Comparison of ENCODE assay signal across 8 mouse cellular contexts in genomic region chr9:105053147-105053557, GRCm38 (mm10). TPM values are rescaled to one million over a fixed set of nuclear protein-coding genes. Genes with fewer than 3 reads are reported as not detected.
A peak's percentile ranks its signal among the peaks of the same experiment; 100 is the strongest.
DNase-seq lines count a peak whose midpoint lies in the region; ATAC-seq and TF ChIP-seq lines count a peak whose summit lies in the region.

Mrpl3 (plus strand) TSS chr9:105053239.

- peaks cover 10% of the 10 kb centered on the region for H3K4me1 ChIP-seq in erythroblast, embryonic 14.5 days (ENCODE audit: control insufficient read depth)
- 0 out of 2 replicates have a peak, but pooled peaks cover 3% of the 10 kb centered on the region for H3K4me1 ChIP-seq in heart, embryonic 12.5 days (replicated peaks)
- H3K4me1 ChIP-seq in kidney, postnatal 0 days (replicated peaks; ENCODE audit: insufficient read depth, low read length): no peaks in the 10 kb centered on the region
- H3K4me1 ChIP-seq in liver, embryonic 11.5 days (replicated peaks; ENCODE audit: control insufficient read depth, insufficient read depth, low read length): peaks cover 3% of the 10 kb centered on the region; the same call in 1 of the 2 replicates
- no peaks in the 10 kb centered on the region for H3K4me1 ChIP-seq in stomach, embryonic 14.5 days (ENCODE audit: control insufficient read depth, insufficient read depth, low read length)

- H3K27ac ChIP-seq in heart, embryonic 12.5 days (ENCODE audit: poor library complexity, severe bottlenecking): peak within 1 kb of the TSS; percentile 55; the same call in 1 of the 2 replicates
- H3K27ac ChIP-seq in kidney, postnatal 0 days: peak within 1 kb of the TSS; percentile 70
- H3K27ac ChIP-seq in liver, embryonic 11.5 days (ENCODE audit: low read depth, low read length): peak within 1 kb of the TSS; percentile 63; the same call in 1 of the 2 replicates
- H3K27ac ChIP-seq in stomach, embryonic 14.5 days (ENCODE audit: low read length): peak within 1 kb of the TSS; percentile 69

- H3K9me3 ChIP-seq in erythroblast, embryonic 14.5 days (ENCODE audit: control insufficient read depth, low read length): no peaks in the 10 kb centered on the region
- H3K9me3 ChIP-seq in heart, embryonic 12.5 days (replicated peaks): no peaks in the 10 kb centered on the region
- H3K9me3 ChIP-seq in kidney, postnatal 0 days (replicated peaks; ENCODE audit: low read length): no peaks in the 10 kb centered on the region
- H3K9me3 ChIP-seq in liver, embryonic 11.5 days (ENCODE audit: control insufficient read depth, low read length): no peaks in the 10 kb centered on the region
- no peaks in the 10 kb centered on the region for H3K9me3 ChIP-seq in stomach, embryonic 14.5 days (ENCODE audit: control insufficient read depth, low read depth, low read length)

- peaks cover 27% of the 10 kb centered on the region for H3K36me3 ChIP-seq in C2C12 (ENCODE audit: control insufficient read depth, insufficient read depth)
- peaks cover 31% of the 10 kb centered on the region for H3K36me3 ChIP-seq in erythroblast, embryonic 14.5 days (ENCODE audit: control insufficient read depth)
- H3K36me3 ChIP-seq in heart, embryonic 12.5 days: peaks cover 31% of the 10 kb centered on the region
- peaks cover 25% of the 10 kb centered on the region for H3K36me3 ChIP-seq in kidney, postnatal 0 days (ENCODE audit: insufficient read depth, low read length)
- peaks cover 11% of the 10 kb centered on the region for H3K36me3 ChIP-seq in liver, embryonic 11.5 days (ENCODE audit: control insufficient read depth, insufficient read depth, low read length)
- peaks cover 22% of the 10 kb centered on the region for H3K36me3 ChIP-seq in stomach, embryonic 14.5 days (ENCODE audit: control insufficient read depth, insufficient read depth, low read length)

- peak within 1 kb of the TSS; percentile 88 for H3K9ac ChIP-seq in heart, embryonic 12.5 days
- H3K9ac ChIP-seq in kidney, postnatal 0 days (ENCODE audit: low read depth, low read length): peak within 1 kb of the TSS; percentile 95
- peak within 1 kb of the TSS; percentile 95 for H3K9ac ChIP-seq in liver, embryonic 11.5 days (ENCODE audit: low read depth, low read length)
- H3K9ac ChIP-seq in stomach, embryonic 14.5 days (replicated peaks; ENCODE audit: low read depth, low read length): peak within 1 kb of the TSS; percentile 94

- WGBS in heart, embryonic 12.5 days: under 1% methylated on average over 31 of the region's 31 CpGs
- WGBS in kidney, postnatal 0 days: under 1% methylated on average over 31 of the region's 31 CpGs
- WGBS in liver, embryonic 11.5 days: under 1% methylated on average over 31 of the region's 31 CpGs
- under 1% methylated on average over 31 of the region's 31 CpGs for WGBS in stomach, embryonic 14.5 days

- no peaks in the 10 kb centered on the region for H3K27me3 ChIP-seq in C2C12 (ENCODE audit: control insufficient read depth, insufficient read depth, insufficient read length)
- no peaks in the 10 kb centered on the region for H3K27me3 ChIP-seq in erythroblast, embryonic 14.5 days (ENCODE audit: control insufficient read depth)
- H3K27me3 ChIP-seq in heart, embryonic 12.5 days (replicated peaks): no peaks in the 10 kb centered on the region
- H3K27me3 ChIP-seq in kidney, postnatal 0 days (ENCODE audit: insufficient read depth, low read length): no peaks in the 10 kb centered on the region
- H3K27me3 ChIP-seq in liver, embryonic 11.5 days (replicated peaks; ENCODE audit: control insufficient read depth, insufficient read depth, low read length): no peaks in the 10 kb centered on the region
- no peaks in the 10 kb centered on the region for H3K27me3 ChIP-seq in stomach, embryonic 14.5 days (ENCODE audit: control insufficient read depth, insufficient read depth, low read length)

- peak; percentile 75 for ATAC-seq in heart, embryonic 12.5 days (ENCODE audit: insufficient number of reproducible peaks, low FRiP score)
- peak; percentile 89 for ATAC-seq in kidney, postnatal 0 days (replicated peaks; ENCODE audit: low FRiP score, low read depth)
- peak; percentile 85 for ATAC-seq in liver, embryonic 11.5 days (replicated peaks; ENCODE audit: low FRiP score)
- ATAC-seq in stomach, embryonic 14.5 days (ENCODE audit: insufficient number of reproducible peaks, insufficient read depth, low FRiP score, low read depth): peak; percentile 82

- H3K79me3 ChIP-seq in C2C12 (ENCODE audit: low read depth): peaks cover 13% of the 10 kb centered on the region

- H3K79me2 ChIP-seq in C2C12 (ENCODE audit: control insufficient read depth, insufficient read depth): peaks cover 23% of the 10 kb centered on the region

- DNase-seq in brain, embryonic 14.5 days (ENCODE audit: low read depth): peak; percentile 93
- DNase-seq in kidney, postnatal 0 days (ENCODE audit: low spot score): peak; percentile 87
- peak; percentile 84 for DNase-seq in liver, embryonic 11.5 days (ENCODE audit: low spot score)
- peak; percentile 92 for DNase-seq in naive thymus-derived CD4-positive, alpha-beta T cell, adult 2 months (ENCODE audit: low read depth)

- peak within 1 kb of the TSS; percentile 93 for H3ac ChIP-seq in C2C12 (ENCODE audit: control insufficient read depth, insufficient read length, low read depth)

- peak within 1 kb of the TSS; percentile 60 for H3K4me3 ChIP-seq in C2C12 (ENCODE audit: insufficient read depth, poor library complexity, severe bottlenecking)
- peak within 1 kb of the TSS; percentile 77 for H3K4me3 ChIP-seq in erythroblast, embryonic 14.5 days (replicated peaks)
- H3K4me3 ChIP-seq in heart, embryonic 12.5 days: peak within 1 kb of the TSS; percentile 88
- peak within 1 kb of the TSS; percentile 93 for H3K4me3 ChIP-seq in kidney, postnatal 0 days (replicated peaks; ENCODE audit: low read depth, low read length)
- H3K4me3 ChIP-seq in liver, embryonic 11.5 days (ENCODE audit: low read depth, low read length): peak within 1 kb of the TSS; percentile 84
- H3K4me3 ChIP-seq in stomach, embryonic 14.5 days (ENCODE audit: low read depth, low read length): peak within 1 kb of the TSS; percentile 99

- no peak for TF ChIP-seq CTCF in C2C12 (IDR thresholded peaks at IDR 0.05; ENCODE audit: control insufficient read depth, insufficient read depth, insufficient read length)
- TF ChIP-seq CTCF in brain, embryonic 14.5 days (IDR thresholded peaks at IDR 0.05; ENCODE audit: borderline replicate concordance, extremely low read depth, insufficient read depth, insufficient read length): no peak
- no peak for TF ChIP-seq CTCF in kidney, postnatal 0 days (IDR thresholded peaks at IDR 0.05; ENCODE audit: low read depth)

- peak within 1 kb of the TSS; percentile 84 for H3K4me2 ChIP-seq in heart, embryonic 12.5 days
- H3K4me2 ChIP-seq in kidney, postnatal 0 days (ENCODE audit: low read length): peak within 1 kb of the TSS; percentile 74
- H3K4me2 ChIP-seq in liver, embryonic 11.5 days: peak within 1 kb of the TSS; percentile 74
- peak within 1 kb of the TSS; percentile 60 for H3K4me2 ChIP-seq in stomach, embryonic 14.5 days (replicated peaks; ENCODE audit: low read depth, low read length)

- TF ChIP-seq POLR2A in brain, embryonic 14.5 days (IDR thresholded peaks at IDR 0.05; ENCODE audit: borderline replicate concordance, extremely low read depth, insufficient read depth, insufficient read length, poor library complexity, severe bottlenecking): peak; percentile 20; the same call in 1 of the 2 replicates

TF ChIP-seq in C2C12, 6 proteins besides CTCF, POLR2A, EP300 and RAD21:
- peak; percentile 65 for TF ChIP-seq MAX (IDR thresholded peaks at IDR 0.05)
- no peak for TF ChIP-seq USF1 (IDR thresholded peaks at IDR 0.05; ENCODE audit: low read depth)

RNA-seq across cellular contexts. Expression of gene Mrpl3, which starts in this region (rescaled TPM):
- 93.3 TPM for polyA plus RNA-seq in C2C12 (2012; fragmentation: generic; extraction: Trizol)
- polyA plus RNA-seq in brain, embryonic 14.5 days (2012; rRNA removed): 34.3 and 55.0 TPM in 2 replicates
- polyA plus RNA-seq in erythroblast, embryonic 14.5 days (2012): 0.99 and 1.5 TPM in 2 replicates
- 116 and 124 TPM in 2 replicates for polyA plus RNA-seq in heart, embryonic 12.5 days (2016; fragmentation: Nextera tagmentation; extraction: Ambion mirVana)
- polyA plus RNA-seq in kidney, postnatal 0 days (2015; fragmentation: Nextera tagmentation; extraction: Ambion mirVana): 108 and 109 TPM in 2 replicates
- 125 and 141 TPM in 2 replicates for polyA plus RNA-seq in liver, embryonic 11.5 days (2014; fragmentation: Nextera tagmentation; extraction: Ambion mirVana)
- 105 and 111 TPM in 2 replicates for polyA plus RNA-seq in stomach, embryonic 14.5 days (2014; fragmentation: Nextera tagmentation; extraction: Ambion mirVana)

Comparison
In these comparisons a context has a peak if more than half of its experiments do, and no peak if none do; other contexts are left out.
1. Peak in every context shown above with its lines: DNase-seq, ATAC-seq, H3K4me3 ChIP-seq and H3K27ac ChIP-seq.
2. RNA of gene Mrpl3 (polyA plus RNA-seq): 125 to 141 TPM in liver, embryonic 11.5 days, 116 to 124 TPM in heart, embryonic 12.5 days, 108 to 109 TPM in kidney, postnatal 0 days, 105 to 111 TPM in stomach, embryonic 14.5 days, 93.3 TPM in C2C12 (single experiment) and 34.3 to 55.0 TPM in brain, embryonic 14.5 days; 0.99 to 1.5 TPM in erythroblast, embryonic 14.5 days; every median in the first group is over 10 times any median in the second.